Mouse (Mus musculus) frontal cortex, postnatal 14 days (tissue): ENCODE results near the gene Pcbp2.
A peak's percentile ranks its signal among the peaks of the same experiment; 100 is the strongest.

Experiments
- DNase-seq, 2 experiments: peaks; one replicate each; pipeline ENCODE4 v3.0.0; 2022; ENCODE audit warnings: low spot score in 2 of 2

Pcbp2 gene

DNA sequence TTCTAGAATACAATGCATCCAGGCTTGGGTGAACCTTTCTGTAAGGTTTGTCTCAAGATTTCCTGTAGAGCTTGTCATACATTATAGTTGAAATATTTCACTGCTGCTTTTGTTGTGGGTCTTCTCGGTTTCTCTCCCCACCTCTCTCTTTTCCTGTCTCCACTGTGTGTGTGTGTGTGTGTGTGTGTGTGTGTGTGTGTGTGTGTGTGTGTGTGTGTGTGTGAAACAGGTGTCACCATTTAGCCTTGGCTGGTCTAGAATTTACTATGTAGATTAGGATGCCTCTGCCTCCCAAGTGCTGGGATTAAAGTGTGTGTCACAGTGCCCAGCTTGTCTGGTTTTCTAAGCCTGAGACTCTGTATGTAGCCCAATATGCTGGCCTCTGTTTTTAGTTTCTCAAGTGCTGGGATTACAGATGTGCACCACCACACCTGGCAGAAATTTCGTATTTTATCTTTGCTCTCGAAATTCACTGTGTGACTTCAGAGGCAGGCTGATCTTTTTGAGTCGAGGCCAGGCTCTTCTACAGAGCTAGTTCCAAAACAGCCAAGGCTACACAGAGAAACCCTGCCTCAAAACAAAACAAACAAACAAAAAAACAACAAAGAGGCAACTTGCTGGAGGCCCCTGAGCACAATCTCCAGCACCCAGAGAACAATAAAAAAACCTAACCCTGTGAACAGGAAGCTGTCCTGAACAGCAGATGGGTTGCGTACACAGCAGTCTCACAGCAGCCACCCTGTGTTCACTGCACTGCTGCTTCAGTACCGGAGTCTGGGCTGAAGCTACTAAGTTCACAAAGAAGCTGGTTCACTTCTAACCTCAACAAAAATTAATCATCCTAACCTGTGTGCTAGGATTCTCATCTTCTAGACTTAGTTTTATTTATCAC is 56.0 kb downstream of the Pcbp2 start:
- DNase-seq, result no peak

DNA sequence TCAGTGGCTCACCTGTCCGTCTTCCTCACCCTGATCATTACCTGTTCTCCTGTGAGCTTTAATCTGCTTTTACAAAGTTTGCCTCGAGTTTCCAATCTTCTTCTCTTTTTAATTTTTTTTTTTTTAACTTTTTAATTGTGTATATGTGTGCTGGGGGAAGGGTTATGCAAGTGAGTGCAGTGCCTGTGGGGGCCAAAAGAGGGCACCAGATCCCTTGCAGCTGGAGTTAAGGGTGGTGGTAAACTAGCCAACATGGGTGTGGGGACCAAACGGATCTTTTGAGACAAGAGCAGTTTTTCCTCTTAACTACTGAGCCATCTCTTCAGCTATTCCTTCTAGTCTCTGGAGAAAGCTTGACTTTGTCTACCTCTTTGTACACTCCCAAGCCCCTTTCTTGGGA is 57.6 kb downstream of the Pcbp2 start:
- DNase-seq, result no peak

DNA sequence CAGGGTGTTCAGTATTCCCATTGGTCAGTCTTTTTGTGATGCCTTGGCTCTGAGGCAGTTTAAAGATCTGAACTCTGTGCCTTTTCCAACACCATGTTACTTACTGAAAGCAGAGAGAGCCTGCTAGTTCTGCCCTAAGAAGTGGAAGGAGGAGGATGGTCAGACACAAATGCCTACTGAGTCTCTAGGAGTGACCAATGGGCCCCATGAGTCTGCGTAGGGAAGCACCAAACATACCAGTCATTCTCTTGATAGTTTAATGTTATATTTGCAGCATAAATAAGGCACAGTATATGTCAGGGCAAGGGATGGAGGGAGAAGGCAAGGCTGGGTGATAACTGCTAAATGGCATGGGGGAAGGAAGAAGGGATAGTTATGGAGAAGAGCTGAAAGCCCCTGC is 58.1 kb downstream of the Pcbp2 start:
- DNase-seq, result no peak

DNA sequence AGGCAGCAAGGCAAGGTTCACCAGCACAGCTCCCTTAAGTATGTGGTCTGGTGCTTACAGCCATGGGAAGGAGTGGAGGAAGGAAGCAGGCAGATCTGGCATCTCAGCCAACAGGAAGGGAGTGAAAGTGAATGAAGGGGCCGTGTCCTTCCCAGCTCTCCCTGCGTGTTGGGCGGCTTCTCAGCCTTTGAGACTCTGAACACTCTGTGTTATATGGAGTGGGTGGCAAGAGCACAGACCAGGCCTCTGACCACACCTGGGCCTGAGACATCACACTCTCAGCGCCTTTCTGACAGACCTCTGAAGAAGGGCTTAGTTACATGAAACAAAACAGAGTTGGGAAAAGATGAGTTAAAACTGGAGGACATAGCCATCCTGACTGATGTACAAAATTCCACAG is 60.2 kb downstream of the Pcbp2 start:
- no peak for DNase-seq

DNA sequence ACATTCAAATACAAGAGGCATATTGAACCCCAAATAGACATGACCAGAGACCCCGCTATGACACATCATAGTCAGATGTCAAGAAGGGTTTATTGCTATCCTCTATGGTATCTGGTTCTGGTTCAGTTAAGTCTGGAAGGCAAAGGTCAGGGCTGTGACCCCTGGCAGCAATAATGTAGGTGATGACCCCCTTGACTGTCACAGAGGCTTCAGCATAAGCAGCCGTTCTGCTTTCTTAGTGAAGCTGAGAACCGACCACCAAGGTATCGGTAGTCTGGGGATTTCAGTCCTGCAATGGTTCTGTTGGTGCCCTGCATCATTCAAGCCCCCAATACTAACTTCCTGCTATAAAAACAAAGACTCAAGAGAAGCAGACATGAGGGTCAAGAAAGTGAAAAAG is 61.2 kb downstream of the Pcbp2 start:
- DNase-seq, result no peak

DNA sequence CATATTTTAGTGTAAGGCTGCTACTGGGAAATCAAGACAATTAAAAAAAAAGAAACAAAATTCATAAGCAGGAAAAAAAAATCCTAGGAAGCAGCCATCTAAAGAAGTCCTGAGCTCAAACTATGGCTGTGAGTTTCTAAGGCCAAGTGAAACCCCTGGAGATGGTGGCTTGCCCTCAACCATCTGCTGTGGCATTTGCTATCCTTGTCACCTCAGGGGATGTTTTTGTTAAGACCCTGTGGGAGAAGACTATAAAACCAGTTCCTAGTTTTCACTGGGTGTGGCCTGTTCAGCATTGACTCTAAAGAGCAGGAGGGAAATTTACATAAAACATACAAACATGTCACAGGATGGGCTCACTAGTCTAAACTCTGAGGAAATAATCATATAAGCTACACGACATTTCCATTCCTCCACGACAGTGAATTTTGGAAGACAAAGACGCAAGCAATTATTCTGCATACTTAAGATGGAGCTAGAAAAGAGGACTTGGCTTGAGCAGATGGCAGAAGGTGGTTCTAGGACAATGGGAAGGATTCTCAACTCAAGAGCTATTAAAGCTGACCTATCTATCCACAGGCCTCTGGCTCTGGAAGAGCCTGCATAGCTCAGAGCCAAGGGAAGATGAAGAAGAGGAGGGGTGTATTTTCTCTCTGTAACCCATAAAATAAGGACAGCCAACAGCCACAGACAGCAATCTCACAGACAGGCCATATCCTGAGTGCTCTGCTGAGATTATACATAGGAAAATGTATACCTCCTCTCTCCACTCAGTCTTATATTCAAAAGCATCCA is 62.0 kb downstream of the Pcbp2 start:
- DNase-seq, result no peak

DNA sequence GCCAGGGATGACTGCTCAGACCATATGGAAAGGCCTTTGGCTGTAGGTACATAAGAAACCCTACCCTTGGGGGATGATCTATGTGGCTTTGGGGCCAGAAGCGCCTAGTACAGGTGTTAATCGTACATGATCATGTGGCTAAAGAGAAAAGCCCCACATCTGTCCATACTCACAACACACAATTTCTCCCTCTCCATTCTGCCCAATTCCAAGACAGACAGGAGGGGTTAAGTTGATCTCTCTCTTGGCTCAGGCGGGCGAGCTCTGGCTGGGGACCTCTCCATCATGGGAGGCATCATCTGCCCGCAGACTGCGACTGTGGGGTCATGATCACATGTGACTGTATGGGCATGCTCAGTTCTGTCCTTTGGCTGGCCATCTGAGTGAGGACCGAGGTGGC is 63.6 kb downstream of the Pcbp2 start:
- DNase-seq, result no peak

DNA sequence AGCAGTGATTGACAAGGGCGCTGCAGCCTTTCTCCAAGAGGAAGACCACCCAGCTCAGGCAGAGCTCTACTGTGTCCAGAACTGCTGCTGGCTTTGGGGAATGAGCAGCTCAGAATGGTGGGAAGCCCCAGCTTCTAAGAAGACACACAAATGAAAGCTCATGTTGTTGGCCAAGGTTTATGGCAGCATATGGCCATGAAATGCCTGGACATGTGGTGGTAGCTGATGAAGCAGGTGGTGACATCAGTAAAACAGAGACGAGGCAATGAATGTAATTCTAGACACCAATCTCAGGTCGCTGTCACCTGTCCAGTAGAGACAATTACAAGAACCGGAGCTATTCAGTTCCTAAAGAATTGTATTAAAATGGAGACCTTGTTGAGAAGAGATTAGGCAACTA is 74.5 kb downstream of the Pcbp2 start:
- DNase-seq, result no peak

DNA sequence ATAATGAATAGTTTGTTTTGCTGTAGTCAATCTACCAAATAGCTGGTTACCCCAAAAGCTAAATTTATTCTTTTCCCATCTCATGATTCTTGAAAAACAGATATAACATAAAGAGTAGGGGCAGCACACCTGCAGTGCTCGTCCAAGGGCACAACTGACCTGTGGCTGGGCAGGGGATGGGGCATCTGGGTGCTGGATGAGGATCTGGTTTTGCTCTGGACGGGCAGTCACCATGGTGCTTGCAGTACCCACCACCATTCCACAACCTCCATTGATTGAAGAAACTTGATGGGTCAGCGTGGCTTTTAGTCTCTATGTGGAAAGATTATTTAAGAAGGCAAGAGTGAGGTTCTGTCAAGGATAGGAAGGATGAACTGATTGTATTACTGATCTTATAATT is 75.9 kb downstream of the Pcbp2 start:
- DNase-seq, result no peak

DNA sequence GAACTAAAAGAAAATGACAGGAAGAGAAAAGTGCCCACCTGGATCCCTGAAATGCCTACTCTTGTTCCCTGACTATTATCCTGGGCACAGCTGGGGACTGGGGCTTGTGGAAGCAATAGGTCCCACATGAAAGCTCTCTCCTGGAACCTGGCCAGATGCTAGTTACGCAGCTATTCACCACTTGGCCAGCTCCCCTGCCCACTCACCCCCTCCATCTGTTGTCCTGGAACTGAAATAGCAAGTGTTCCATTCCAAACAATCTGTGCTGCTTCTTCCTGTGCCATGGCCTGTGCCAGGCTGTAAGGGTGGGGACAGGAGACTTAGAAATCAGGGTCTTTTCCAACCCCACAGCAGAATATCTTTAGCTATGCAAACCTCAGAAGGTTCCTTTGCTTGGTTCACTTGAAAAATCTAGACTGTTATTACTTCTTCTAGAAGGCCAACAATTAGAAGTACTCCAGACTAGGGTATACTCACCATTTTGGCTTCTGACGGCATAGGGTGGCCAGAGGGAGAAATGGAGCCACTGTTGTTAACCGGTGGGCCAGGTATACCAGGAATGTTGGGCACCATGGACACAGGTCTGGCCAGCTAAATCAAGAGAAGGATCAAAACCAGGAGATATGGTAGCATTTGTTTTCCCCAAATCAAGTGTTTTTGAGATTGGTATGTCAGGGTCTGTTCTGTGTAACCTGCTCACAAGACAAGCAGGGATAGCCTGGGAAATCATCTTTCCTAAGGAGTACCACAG is 76.5 kb downstream of the Pcbp2 start:
- peak; percentile 59 to 64 for DNase-seq

DNA sequence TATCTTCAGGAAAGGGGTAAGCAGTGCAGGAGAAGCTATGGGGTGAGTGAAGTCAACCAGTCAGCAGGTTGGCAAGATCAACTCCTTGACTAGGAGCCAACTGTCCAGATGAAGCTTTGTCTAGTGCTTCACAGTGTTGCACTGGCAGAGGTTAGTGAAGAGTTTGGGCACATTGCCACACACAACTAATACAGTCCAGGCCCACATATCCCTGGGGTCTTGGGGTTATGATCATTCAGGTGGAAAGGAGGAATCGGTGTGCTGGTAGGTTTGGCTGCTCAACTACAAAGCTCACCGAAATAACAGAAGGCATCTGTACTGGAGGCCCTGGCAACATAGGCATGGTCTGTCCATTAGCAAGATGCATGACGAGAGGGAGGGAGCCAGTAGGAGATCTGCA is 77.1 kb downstream of the Pcbp2 start:
- DNase-seq, result no peak
